Comparison of ENCODE assay signal across 17 mouse cellular contexts in the genomic region with DNA sequence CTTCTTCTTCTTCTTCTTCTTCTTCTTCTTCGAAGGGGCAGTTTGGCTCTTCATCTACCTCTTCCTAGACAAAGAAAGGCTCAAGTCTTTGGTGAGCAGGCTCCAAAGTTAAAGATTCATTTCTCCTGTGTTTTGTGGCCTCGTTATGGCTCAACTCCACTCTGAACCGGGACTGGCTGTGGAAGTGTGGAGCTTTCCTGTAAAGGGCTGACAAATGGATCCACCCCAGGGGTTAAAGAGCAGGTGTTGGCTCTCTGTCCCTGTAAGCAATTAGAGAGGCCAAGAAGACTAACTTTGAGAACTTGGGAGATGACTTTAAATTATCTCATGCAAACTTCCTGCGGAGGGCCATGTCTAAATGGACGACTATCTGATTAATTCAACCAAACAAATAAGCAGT. TPM values are rescaled to one million over a fixed set of nuclear protein-coding genes. Genes with fewer than 3 reads are reported as not detected.
DNase-seq lines count a peak whose midpoint lies in the region; ATAC-seq and TF ChIP-seq lines count a peak whose summit lies in the region.
"Had no signal": no experiment of that assay in that cellular context is flagged by ENCODE, and none has a peak within 500 bp of the region (broad histone marks: within the 10 kb centered on the region; RNA-seq: fewer than 3 reads in every experiment).

No protein-coding gene starts in this region.

- H3K27ac ChIP-seq in kidney, adult 2 months (ENCODE audit: insufficient read depth, low read depth, low read length): no peak overlapping the region
- no peak overlapping the region for H3K27ac ChIP-seq in limb, embryonic 14.5 days (replicated peaks; ENCODE audit: low read depth, low read length)
- no peak overlapping the region for H3K27ac ChIP-seq in limb, embryonic 10.5 days
- H3K27ac ChIP-seq: embryonic facial prominence, embryonic 12.5 days; forebrain, embryonic 15.5 days; hindbrain, embryonic 15.5 days had no signal

- WGBS in kidney, adult 2 months: 46% methylated on average over 5 of the region's 5 CpGs
- WGBS in limb, embryonic 14.5 days: 10% methylated on average over 5 of the region's 5 CpGs
- 4% methylated on average over 5 of the region's 5 CpGs for WGBS in limb, embryonic 10.5 days

- H3K4me1 ChIP-seq in kidney, adult 2 months (ENCODE audit: control insufficient read depth, insufficient read depth, low read length): no peaks in the 10 kb centered on the region
- H3K4me1 ChIP-seq in limb, embryonic 14.5 days (ENCODE audit: control insufficient read depth, insufficient read depth, low read length): peaks cover 23% of the 10 kb centered on the region
- H3K4me1 ChIP-seq in limb, embryonic 10.5 days: peaks cover 83% of the 10 kb centered on the region

- no peaks in the 10 kb centered on the region for H3K36me3 ChIP-seq in kidney, adult 2 months (ENCODE audit: control insufficient read depth, insufficient read depth, low read length)
- 0 out of 2 replicates have a peak, but pooled peaks cover under 1% of the 10 kb centered on the region for H3K36me3 ChIP-seq in limb, embryonic 14.5 days (ENCODE audit: control insufficient read depth, insufficient read depth, low read length)
- no peaks in the 10 kb centered on the region for H3K36me3 ChIP-seq in limb, embryonic 10.5 days
- H3K36me3 ChIP-seq: embryonic facial prominence, embryonic 12.5 days; forebrain, embryonic 15.5 days; heart, embryonic 10.5 days; hindbrain, embryonic 15.5 days had no signal

- H3K4me2 ChIP-seq in limb, embryonic 14.5 days (replicated peaks; ENCODE audit: low read depth, low read length, severe bottlenecking): peak overlapping the region; percentile 80

- TF ChIP-seq CTCF in kidney, adult 2 months (conservative IDR thresholded peaks at IDR 0.05; ENCODE audit: insufficient read depth, insufficient read length, low read depth, low read length): no peak

- no peak overlapping the region for H3K9ac ChIP-seq in limb, embryonic 14.5 days (ENCODE audit: low read depth, low read length, severe bottlenecking)
- H3K9ac ChIP-seq: forebrain, embryonic 15.5 days; hindbrain, embryonic 15.5 days had no signal

- no peak overlapping the region for H3K4me3 ChIP-seq in kidney, adult 2 months (ENCODE audit: insufficient read depth, low read depth, low read length)
- no peak overlapping the region for H3K4me3 ChIP-seq in limb, embryonic 14.5 days (replicated peaks; ENCODE audit: low read length)
- H3K4me3 ChIP-seq in limb, embryonic 10.5 days: no peak overlapping the region
- H3K4me3 ChIP-seq: hindbrain, embryonic 15.5 days had no signal

- DNase-seq in embryo, embryonic 10.5 days (ENCODE audit: low spot score): peak; percentile 33
- DNase-seq in embryo, embryonic 9.5 days (ENCODE audit: extremely low spot score): no peak
- peak; percentile 42 for DNase-seq in kidney, adult 2 months
- DNase-seq in kidney, adult 18-20 months: no peak
- DNase-seq in limb, embryonic 14.5 days (ENCODE audit: low spot score): no peak
- DNase-seq in limb, embryonic 10.5 days (ENCODE audit: low spot score): no peak
- DNase-seq in induced T-regulatory cell, adult 2 months (ENCODE audit: low read depth): peak; percentile 29
- DNase-seq in right cerebral cortex, postnatal 36 days (ENCODE audit: low spot score in 2 of 2): no peak
- DNase-seq: adrenal gland, postnatal 10 days; cerebellum, adult 11-12 months; cerebellum, adult 9-10 months; gastrocnemius, postnatal 10 days; heart, postnatal 10 days had no signal

- no peak for TF ChIP-seq POLR2A in kidney, adult 2 months (IDR thresholded peaks at IDR 0.05; ENCODE audit: low read depth, low read length)
- TF ChIP-seq POLR2A in limb, embryonic 14.5 days (IDR thresholded peaks at IDR 0.05; ENCODE audit: borderline replicate concordance, extremely low read depth, insufficient read depth, insufficient read length): no peak

- peaks cover 3% of the 10 kb centered on the region; the same call in 1 of the 2 replicates for H3K27me3 ChIP-seq in kidney, adult 2 months (replicated peaks; ENCODE audit: control insufficient read depth, insufficient read depth, low read length)
- peaks cover 88% of the 10 kb centered on the region for H3K27me3 ChIP-seq in limb, embryonic 14.5 days (ENCODE audit: control insufficient read depth, insufficient read depth, low read length)
- H3K27me3 ChIP-seq in limb, embryonic 10.5 days (ENCODE audit: low read depth, poor library complexity, severe bottlenecking): peaks cover 99% of the 10 kb centered on the region

- ATAC-seq in limb, embryonic 14.5 days (ENCODE audit: low FRiP score, low read depth): no peak

- H3K9me3 ChIP-seq in limb, embryonic 14.5 days (ENCODE audit: control insufficient read depth, low read length): no peaks in the 10 kb centered on the region
- H3K9me3 ChIP-seq in limb, embryonic 10.5 days (replicated peaks): no peaks in the 10 kb centered on the region
- H3K9me3 ChIP-seq: embryonic facial prominence, embryonic 12.5 days; forebrain, embryonic 15.5 days; heart, embryonic 10.5 days; hindbrain, embryonic 15.5 days had no signal

RNA-seq across cellular contexts. Expression of gene Foxc1, which starts 4.0 kb away (rescaled TPM):
- polyA plus RNA-seq in kidney, adult 2 months (2012; rRNA removed): 3.7 and 5.2 TPM in 2 replicates
- 15.1 and 23.1 TPM in 2 replicates for polyA plus RNA-seq in limb, embryonic 14.5 days (2012; rRNA removed)
- 8.5 and 10.3 TPM in 2 replicates for polyA plus RNA-seq in limb, embryonic 14.5 days (2014; fragmentation: Nextera tagmentation; extraction: Ambion mirVana)
- polyA plus RNA-seq in limb, embryonic 10.5 days (2016; fragmentation: Nextera tagmentation; extraction: Ambion mirVana): 0.74 and 1.8 TPM in 2 replicates

Comparison
In these comparisons a context has a peak if more than half of its experiments do, and no peak if none do; other contexts are left out.
1. DNase-seq: peak in embryo, embryonic 10.5 days (single experiment), kidney, adult 2 months (single experiment) and induced T-regulatory cell, adult 2 months (single experiment); none in embryo, embryonic 9.5 days (single experiment), kidney, adult 18-20 months (single experiment), limb, embryonic 14.5 days (single experiment), limb, embryonic 10.5 days (single experiment) and right cerebral cortex, postnatal 36 days (0 of 2).